Mouse (Mus musculus): ENCODE data around the gene She. TPM values are rescaled to one million over a fixed set of nuclear protein-coding genes. Genes with fewer than 3 reads are reported as not detected.

She gene
- total RNA-seq, 2 experiments from 2014 or later, result 13.2 to 15.0 TPM

Other genes with a start within 250 kb of the She start
- gene Adar, start 116.3 kb upstream of the She start, total RNA-seq (2021), result 10 to 100 TPM; 13.2 to 13.7 TPM
- gene Chrnb2, start 66.7 kb upstream of the She start, total RNA-seq (2021), result under 1 TPM; 0.08 to 0.19 TPM
- 10 to 100 TPM; 24.4 to 26.9 TPM for gene Ube2q1, start 57.8 kb upstream of the She start, total RNA-seq (2021)
- 1 to 10 TPM; 4.3 to 7.5 TPM for gene Il6ra, start 81.8 kb downstream of the She start, total RNA-seq (2021)
- 10 to 100 TPM; 21.8 to 24.1 TPM for gene Atp8b2, start 132.1 kb downstream of the She start, total RNA-seq (2021)
- 10 to 100 TPM; 42.3 to 53.4 TPM for gene Hax1, start 167.4 kb downstream of the She start, total RNA-seq (2021)
- gene 4933434E20Rik, start 220.3 kb downstream of the She start, total RNA-seq (2021), result 10 to 100 TPM; 84.0 to 87.6 TPM
- 100 to 1,000 TPM; 101 to 121 TPM for gene Ubap2l, start 221.3 kb downstream of the She start, total RNA-seq (2021)
- 10 to 100 TPM; 50.9 to 56.1 TPM for gene Tpm3, start 241.3 kb downstream of the She start, total RNA-seq (2021)

Measured in heart, postnatal 36 days (tissue).